Mouse (Mus musculus): ENCODE measurements around the gene Casp1. TPM values are rescaled to one million over a fixed set of nuclear protein-coding genes. Genes with fewer than 3 reads are reported as not detected.

Casp1 gene
- polyA plus RNA-seq, 1 experiment from 2014 or later, result 4.3 TPM

DNA sequence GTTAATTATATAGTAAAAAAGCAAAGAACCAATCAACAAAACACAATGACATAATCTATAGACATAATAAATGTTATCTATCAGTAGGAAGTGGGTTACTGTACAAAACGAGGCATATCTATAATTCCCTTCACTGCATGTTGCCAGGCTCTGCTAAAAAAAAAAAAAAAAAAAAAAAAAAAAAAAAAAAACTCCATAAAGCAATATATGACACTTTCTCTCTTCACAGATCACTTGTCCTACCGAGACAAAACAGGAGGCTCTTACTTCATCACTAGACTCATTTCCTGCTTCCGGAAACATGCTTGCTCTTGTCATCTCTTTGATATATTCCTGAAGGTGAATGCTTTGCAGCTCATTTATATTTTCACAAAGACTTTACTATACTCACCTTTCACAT, 29.9 kb downstream of the Casp1 start:
- DNase-seq, result no peak
- Histone ChIP-seq H3K4me2 (ENCODE audit: low read depth, low read length) (no peak overlapping the region), H3K4me1 (ENCODE audit: insufficient read depth) (no peaks in the 10 kb centered on the region), H3K36me3 (replicated peaks; ENCODE audit: insufficient read depth, low read length) (no peaks in the 10 kb centered on the region; the same call in 1 of the 2 replicates), H3K9ac (replicated peaks) (no peak overlapping the region), H3K4me3 (ENCODE audit: low read depth, low read length) (no peak overlapping the region), H3K27me3 (ENCODE audit: insufficient read depth, low read length) (no peaks in the 10 kb centered on the region), H3K27ac (ENCODE audit: low read depth) (no peak overlapping the region), H3K9me3 (ENCODE audit: low read length) (no peaks in the 10 kb centered on the region)
- TF ChIP-seq CTCF (IDR thresholded peaks at IDR 0.05; ENCODE audit: low read depth) (no peak), EP300 (IDR thresholded peaks at IDR 0.05; ENCODE audit: low read depth) (no peak)
- no peak for ATAC-seq
- WGBS (ENCODE audit: insufficient replicate concordance), result 43% methylated on average over 3 of the region's 3 CpGs

DNA sequence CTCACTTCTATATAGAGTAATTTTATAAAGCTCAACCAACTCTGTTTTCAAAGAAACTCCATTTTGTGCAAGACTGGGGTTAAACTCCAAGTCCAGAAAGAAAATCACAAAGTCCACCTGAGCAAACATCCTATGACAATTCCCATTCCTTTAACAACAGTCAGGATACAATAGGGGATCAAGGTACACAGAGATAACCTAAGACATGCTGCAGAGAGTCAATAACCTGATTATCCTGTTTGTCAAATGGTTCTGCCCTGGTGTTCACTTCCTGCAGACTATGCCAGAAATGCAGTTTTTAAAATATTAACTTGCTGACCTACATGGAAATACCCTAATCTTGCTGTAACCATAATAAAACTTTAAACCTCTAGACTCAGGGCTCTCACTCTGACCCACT, 34.1 kb downstream of the Casp1 start:
- no peak overlapping the region for H3K9ac ChIP-seq (replicated peaks)
- no peaks in the 10 kb centered on the region for H3K27me3 ChIP-seq (ENCODE audit: insufficient read depth, low read length)
- DNase-seq (no peak), ATAC-seq (no peak)
- H3K27ac ChIP-seq (ENCODE audit: low read depth), result no peak overlapping the region
- TF ChIP-seq EP300 (IDR thresholded peaks at IDR 0.05; ENCODE audit: low read depth) (no peak), CTCF (IDR thresholded peaks at IDR 0.05; ENCODE audit: low read depth) (no peak)
- no peak overlapping the region for H3K4me3 ChIP-seq (ENCODE audit: low read depth, low read length)
- no peaks in the 10 kb centered on the region for H3K36me3 ChIP-seq (replicated peaks; ENCODE audit: insufficient read depth, low read length)
- no peaks in the 10 kb centered on the region for H3K4me1 ChIP-seq (ENCODE audit: insufficient read depth)
- no peaks in the 10 kb centered on the region for H3K9me3 ChIP-seq (ENCODE audit: low read length)
- H3K4me2 ChIP-seq (ENCODE audit: low read depth, low read length), result no peak overlapping the region

DNA sequence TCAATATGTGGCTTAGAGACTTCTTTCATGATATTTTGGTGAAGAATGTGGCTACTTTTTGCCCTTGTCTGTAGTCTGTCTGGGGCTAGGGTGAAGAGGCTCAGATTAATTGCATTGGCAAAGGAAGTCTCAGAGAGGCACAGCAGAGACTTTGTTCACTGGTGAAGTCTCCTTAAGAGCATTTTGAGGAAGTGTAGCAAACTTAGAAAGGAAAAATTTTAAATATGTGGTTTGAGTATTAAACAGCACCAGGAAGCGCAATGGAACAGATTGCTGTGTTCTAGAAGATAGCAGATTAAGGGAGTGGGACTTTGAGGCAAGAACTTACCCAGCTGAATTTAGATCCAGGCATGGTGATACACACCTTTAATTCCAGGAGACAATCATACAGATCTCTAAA, 35.1 kb downstream of the Casp1 start:
- H3K27ac ChIP-seq (ENCODE audit: low read depth), result no peak overlapping the region
- no peaks in the 10 kb centered on the region for H3K36me3 ChIP-seq (replicated peaks; ENCODE audit: insufficient read depth, low read length)
- ATAC-seq (no peak), DNase-seq (no peak)
- no peak overlapping the region for H3K4me3 ChIP-seq (ENCODE audit: low read depth, low read length)
- no peaks in the 10 kb centered on the region for H3K9me3 ChIP-seq (ENCODE audit: low read length)
- H3K4me2 ChIP-seq (ENCODE audit: low read depth, low read length), result no peak overlapping the region
- WGBS (ENCODE audit: insufficient replicate concordance), result 64% methylated on average over 1 of the region's 1 CpGs
- H3K27me3 ChIP-seq (ENCODE audit: insufficient read depth, low read length), result no peaks in the 10 kb centered on the region
- H3K4me1 ChIP-seq (ENCODE audit: insufficient read depth), result no peaks in the 10 kb centered on the region
- TF ChIP-seq EP300 (IDR thresholded peaks at IDR 0.05; ENCODE audit: low read depth) (no peak), CTCF (IDR thresholded peaks at IDR 0.05; ENCODE audit: low read depth) (no peak)
- H3K9ac ChIP-seq (replicated peaks), result no peak overlapping the region

DNA sequence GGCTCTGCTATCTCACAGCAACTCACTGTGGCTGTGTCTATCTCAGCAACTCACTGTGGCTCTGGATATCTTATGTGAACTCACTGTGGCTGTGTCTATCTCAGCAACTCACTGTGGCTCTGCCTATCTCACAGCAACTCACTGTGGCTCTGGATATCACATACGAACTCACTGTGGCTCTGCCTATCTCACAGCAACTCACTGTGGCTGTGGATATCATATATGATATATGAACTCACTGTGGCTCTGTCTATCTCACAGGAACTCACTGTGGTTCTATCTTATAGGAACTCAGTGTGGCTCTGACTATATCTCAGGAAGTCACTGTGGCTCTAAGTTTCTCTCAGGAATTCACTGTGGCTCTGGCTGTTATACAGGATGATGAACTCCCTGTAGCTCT, 44.8 kb downstream of the Casp1 start:
- Histone ChIP-seq H3K27ac (ENCODE audit: low read depth) (no peak overlapping the region), H3K9ac (replicated peaks) (no peak overlapping the region), H3K27me3 (ENCODE audit: insufficient read depth, low read length) (no peaks in the 10 kb centered on the region), H3K36me3 (replicated peaks; ENCODE audit: insufficient read depth, low read length) (no peaks in the 10 kb centered on the region), H3K4me2 (ENCODE audit: low read depth, low read length) (no peak overlapping the region), H3K4me3 (ENCODE audit: low read depth, low read length) (no peak overlapping the region), H3K9me3 (ENCODE audit: low read length) (no peaks in the 10 kb centered on the region), H3K4me1 (ENCODE audit: insufficient read depth) (no peaks in the 10 kb centered on the region)
- ATAC-seq, result no peak
- no peak for DNase-seq
- TF ChIP-seq CTCF (IDR thresholded peaks at IDR 0.05; ENCODE audit: low read depth) (no peak), EP300 (IDR thresholded peaks at IDR 0.05; ENCODE audit: low read depth) (no peak)
- WGBS (ENCODE audit: insufficient replicate concordance), result 48% methylated on average over 1 of the region's 1 CpGs

DNA sequence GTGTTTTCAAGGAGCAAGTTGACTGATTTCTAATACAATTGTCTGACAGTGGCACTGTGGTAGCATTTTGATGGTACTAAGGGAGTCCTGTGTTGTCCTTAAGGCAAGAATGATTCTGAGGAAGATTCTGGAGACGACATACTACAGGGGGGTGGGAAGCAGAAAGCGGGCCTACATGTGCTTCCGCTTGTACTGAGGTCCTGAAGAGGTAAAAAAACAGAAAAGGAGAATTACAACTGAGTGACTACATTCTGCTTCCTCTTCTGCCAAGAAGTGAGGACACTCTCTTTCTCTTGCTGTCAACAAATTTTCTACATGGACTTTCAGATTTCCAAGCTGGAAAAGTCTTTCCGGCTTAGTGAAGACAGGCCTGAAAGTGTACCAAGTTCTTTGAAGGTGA, 45.8 kb downstream of the Casp1 start:
- Histone ChIP-seq H3K27ac (ENCODE audit: low read depth) (no peak overlapping the region), H3K4me1 (ENCODE audit: insufficient read depth) (no peaks in the 10 kb centered on the region), H3K27me3 (ENCODE audit: insufficient read depth, low read length) (no peaks in the 10 kb centered on the region), H3K36me3 (replicated peaks; ENCODE audit: insufficient read depth, low read length) (no peaks in the 10 kb centered on the region), H3K4me3 (ENCODE audit: low read depth, low read length) (no peak overlapping the region), H3K9ac (replicated peaks) (no peak overlapping the region), H3K4me2 (ENCODE audit: low read depth, low read length) (no peak overlapping the region), H3K9me3 (ENCODE audit: low read length) (no peaks in the 10 kb centered on the region)
- no peak for DNase-seq
- TF ChIP-seq EP300 (IDR thresholded peaks at IDR 0.05; ENCODE audit: low read depth) (no peak), CTCF (IDR thresholded peaks at IDR 0.05; ENCODE audit: low read depth) (no peak)
- ATAC-seq, result no peak
- 70% methylated on average over 4 of the region's 4 CpGs for WGBS (ENCODE audit: insufficient replicate concordance)

DNA sequence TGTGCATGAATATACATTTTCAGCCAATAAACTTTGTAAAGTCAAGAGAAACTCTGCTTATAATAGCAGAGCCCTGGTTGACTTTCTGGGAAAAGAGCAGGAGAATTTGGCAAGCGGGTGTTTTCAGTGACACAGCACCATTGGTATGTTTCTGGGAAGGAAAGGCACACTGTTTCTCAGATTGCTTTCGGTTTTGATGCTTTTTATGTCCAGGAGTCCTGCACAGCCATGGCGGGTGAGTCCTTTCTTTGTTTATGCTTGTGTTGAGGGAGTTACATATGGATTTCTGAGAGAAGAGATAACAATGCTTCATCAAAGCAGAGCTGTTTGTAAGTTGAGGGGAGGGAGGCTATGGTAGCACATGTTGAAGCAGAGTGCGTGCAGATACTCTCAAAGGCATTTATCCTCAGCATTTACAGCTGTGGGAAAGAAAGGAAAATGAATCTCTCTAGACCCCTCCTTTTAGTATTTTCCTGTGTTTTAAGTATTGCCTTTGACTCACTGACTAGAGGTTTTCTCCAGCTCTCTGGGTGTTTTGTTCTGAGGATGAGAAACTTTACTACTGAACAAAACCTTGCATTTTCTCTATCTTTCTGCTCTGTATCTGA, 47.1 kb downstream of the Casp1 start, which contains the start of gene Casp12:
TSS of gene Casp12 (plus strand) at position 140 of the 608 bp plus-strand sequence.
- H3K4me1 ChIP-seq (ENCODE audit: insufficient read depth), result no peaks in the 10 kb centered on the region
- no peak within 1 kb of the TSS for H3K4me3 ChIP-seq (ENCODE audit: low read depth, low read length)
- no peaks in the 10 kb centered on the region for H3K9me3 ChIP-seq (ENCODE audit: low read length)
- no peak within 1 kb of the TSS for H3K9ac ChIP-seq (replicated peaks)
- TF ChIP-seq CTCF (IDR thresholded peaks at IDR 0.05; ENCODE audit: low read depth), result no peak
- no peak for TF ChIP-seq EP300 (IDR thresholded peaks at IDR 0.05; ENCODE audit: low read depth)
- 55% methylated on average over 4 of the region's 4 CpGs for WGBS (ENCODE audit: insufficient replicate concordance)
- no peak for DNase-seq
- no peak within 1 kb of the TSS for H3K4me2 ChIP-seq (ENCODE audit: low read depth, low read length)
- no peak for ATAC-seq
- H3K27me3 ChIP-seq (ENCODE audit: insufficient read depth, low read length), result no peaks in the 10 kb centered on the region
- 0 out of 2 replicates have a peak within 1 kb of the TSS, but pooled peaks have one; percentile 2 for H3K27ac ChIP-seq (ENCODE audit: low read depth)
- no peaks in the 10 kb centered on the region for H3K36me3 ChIP-seq (replicated peaks; ENCODE audit: insufficient read depth, low read length)

DNA sequence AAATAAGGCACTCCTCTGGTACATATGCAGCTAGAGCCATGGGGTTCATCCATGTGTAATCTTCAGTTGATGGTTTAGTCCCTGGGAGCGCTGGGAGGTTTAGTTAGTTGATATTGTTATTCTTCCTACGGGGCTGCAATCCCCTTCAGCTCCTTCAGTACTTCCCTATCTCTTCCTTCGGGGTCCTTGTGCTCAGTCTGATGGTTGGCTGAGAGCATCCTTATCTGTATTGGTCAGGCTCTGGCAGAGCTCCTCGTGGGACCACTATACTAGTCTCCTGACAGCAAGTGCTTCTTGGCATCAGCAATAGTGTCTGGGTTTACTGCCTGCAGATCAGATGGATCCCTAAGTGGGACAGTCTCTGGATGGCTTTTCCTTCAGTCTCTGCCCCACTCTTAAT, 49.1 kb downstream of the Casp1 start:
- DNase-seq, result no peak
- TF ChIP-seq CTCF (IDR thresholded peaks at IDR 0.05; ENCODE audit: low read depth) (no peak), EP300 (IDR thresholded peaks at IDR 0.05; ENCODE audit: low read depth) (no peak)
- no peak overlapping the region for H3K9ac ChIP-seq (replicated peaks)
- H3K4me1 ChIP-seq (ENCODE audit: insufficient read depth), result no peaks in the 10 kb centered on the region
- no peaks in the 10 kb centered on the region for H3K9me3 ChIP-seq (ENCODE audit: low read length)
- H3K27me3 ChIP-seq (ENCODE audit: insufficient read depth, low read length), result no peaks in the 10 kb centered on the region
- no peak overlapping the region for H3K4me3 ChIP-seq (ENCODE audit: low read depth, low read length)
- H3K4me2 ChIP-seq (ENCODE audit: low read depth, low read length), result no peak overlapping the region
- WGBS (ENCODE audit: insufficient replicate concordance), result 49% methylated on average over 4 of the region's 4 CpGs
- no peaks in the 10 kb centered on the region for H3K36me3 ChIP-seq (replicated peaks; ENCODE audit: insufficient read depth, low read length)
- no peak overlapping the region for H3K27ac ChIP-seq (ENCODE audit: low read depth)
- ATAC-seq, result no peak
